Mouse (Mus musculus) cerebral cortex, adult 2 months (tissue): ENCODE measurements around the gene Olfr168.

Source experiments
- WGBS: fragments of 180-500 bp; shearing (Covaris S2); methylation state at CpG from one replicate; pipeline ENCODE4 v1.1.7; 2018; 5-methylcytosine and 5-hydroxymethylcytosine counted together

Olfr168 gene

GRCm38 (mm10) chr16:19535455-19535854 is at the start of gene Olfr168:
Gene Olfr168 (minus strand): TSS chr16:19535555.

GRCm38 (mm10) chr16:19571709-19572108 is 36.4 kb upstream of the Olfr168 start, which contains the start of gene Olfr169:
Gene Olfr169 (minus strand): TSS chr16:19571809.
- WGBS = 95% methylated on average over 2 of the region's 2 CpGs

DNA sequence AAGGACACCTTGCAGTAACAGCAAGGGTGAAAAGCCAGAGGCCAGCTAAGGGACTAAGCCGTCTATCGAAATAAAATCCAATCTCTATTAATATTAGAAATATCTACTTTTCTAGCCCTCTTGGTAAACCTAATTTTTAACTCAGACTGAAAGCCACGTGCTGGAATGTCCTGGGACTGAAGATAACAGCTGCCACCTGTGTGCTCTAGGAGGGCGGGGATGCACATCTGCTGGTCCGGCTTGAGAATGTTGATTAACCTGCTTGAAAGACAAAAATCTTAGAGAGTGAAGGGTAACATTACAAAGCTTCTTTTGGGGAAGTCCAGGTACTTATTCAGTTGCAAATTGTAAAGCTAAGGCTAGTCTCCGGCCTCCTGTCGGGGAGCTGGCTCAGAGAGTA is 18.1 kb upstream of the Olfr168 start:
- 90% methylated on average over 7 of the region's 7 CpGs for whole genome bisulfite sequencing

DNA sequence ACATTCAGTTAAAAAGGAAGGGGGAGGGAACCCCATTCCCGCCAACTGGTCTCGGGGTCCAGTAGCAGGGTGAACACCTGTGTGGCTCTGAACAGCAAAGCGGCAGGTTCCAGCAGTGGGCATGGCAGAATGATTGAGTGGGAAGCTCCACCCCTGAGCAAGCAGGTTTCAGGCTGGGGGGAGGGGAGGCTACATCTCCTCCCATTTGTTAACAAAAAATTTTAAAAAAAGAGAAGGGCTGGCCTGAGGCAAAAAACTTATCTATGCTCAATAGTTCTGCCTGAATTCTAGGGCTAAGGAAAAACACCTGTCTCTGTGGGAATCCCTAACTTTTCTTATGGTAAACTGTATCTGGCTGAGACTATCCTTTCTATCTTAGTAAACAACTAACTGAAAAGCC is 16.9 kb upstream of the Olfr168 start:
- WGBS = 97% methylated on average over 3 of the region's 3 CpGs

DNA sequence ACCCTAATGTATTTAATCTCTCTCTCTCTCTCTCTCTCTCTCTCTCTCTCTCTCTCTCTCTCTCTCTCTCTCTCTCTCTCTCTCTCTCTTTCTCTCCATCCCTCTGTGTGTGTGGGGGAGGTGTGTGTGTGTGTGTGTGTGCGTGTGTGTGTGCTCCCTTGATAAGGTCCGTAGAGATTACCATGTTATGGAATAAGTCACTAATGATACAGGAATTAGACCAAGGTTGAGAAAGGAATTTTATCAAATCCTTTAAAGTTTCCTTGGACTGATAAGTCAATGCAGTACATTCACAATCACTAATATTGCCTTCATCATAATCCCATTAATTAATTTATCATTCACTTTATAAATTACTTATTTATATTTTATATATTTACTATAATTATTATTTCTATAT is 13.2 kb downstream of the Olfr168 start, which contains the start of gene Olfr167:
Gene Olfr167, minus strand, starts transcription at position 101 of the 400 bp plus-strand sequence.
- 94% methylated on average over 2 of the region's 2 CpGs for WGBS

GRCm38 (mm10) chr16:19483394-19483793 is 52.0 kb downstream of the Olfr168 start, which contains the start of gene Olfr166:
Gene Olfr166 (plus strand): TSS chr16:19483694.

